Mouse (Mus musculus) yolk sac, embryonic 10.5 days (tissue): ENCODE measurements around the gene Tpp2.
A peak's percentile ranks its signal among the peaks of the same experiment; 100 is the strongest.
"Not testable (repeated sequence)": the region's sequence is repeated elsewhere in the genome, so short reads cannot be mapped to it uniquely, and the experiment has no call there.

Experiments used
- DNase-seq: peaks from one replicate; pipeline ENCODE4 v3.0.0-alpha.2; 2017; ENCODE audit warnings: low spot score

Tpp2 gene

GRCm38 (mm10) chr1:43933488-43934415 is at the start of gene Tpp2:
Gene Tpp2 (plus strand): TSS chr1:43933647.
- DNase-seq, result peak; percentile 96

- not testable (repeated sequence) for DNase-seq
These were observed 45.1 kb upstream of the Tpp2 start for GRCm38 (mm10) chr1:43888358-43888757.

- no peak for DNase-seq
These were observed 37.7 kb upstream of the Tpp2 start for GRCm38 (mm10) chr1:43895742-43896141.

GRCm38 (mm10) chr1:43897131-43897530 is 36.3 kb upstream of the Tpp2 start:
- no peak for DNase-seq

GRCm38 (mm10) chr1:43897987-43898386 is 35.5 kb upstream of the Tpp2 start:
- DNase-seq, result no peak

GRCm38 (mm10) chr1:43898991-43899714 is 34.3 kb upstream of the Tpp2 start:
- peak; percentile 35 for DNase-seq

- no peak for DNase-seq
These were observed 31.0 kb upstream of the Tpp2 start for GRCm38 (mm10) chr1:43902417-43902816.

GRCm38 (mm10) chr1:43902855-43903254 is 30.6 kb upstream of the Tpp2 start:
- no peak for DNase-seq

GRCm38 (mm10) chr1:43915428-43915827 is 18.0 kb upstream of the Tpp2 start:
- DNase-seq, result no peak

GRCm38 (mm10) chr1:43916854-43917253 is 16.6 kb upstream of the Tpp2 start:
- no peak for DNase-seq

- no peak for DNase-seq
These were observed 966 bp downstream of the Tpp2 start for GRCm38 (mm10) chr1:43934416-43934810.

GRCm38 (mm10) chr1:43939310-43939709 is 5.9 kb downstream of the Tpp2 start:
- no peak for DNase-seq

- peak; percentile 34 for DNase-seq
These were observed 8.2 kb downstream of the Tpp2 start for GRCm38 (mm10) chr1:43941476-43942217.

- DNase-seq, result no peak
These were observed 9.4 kb downstream of the Tpp2 start for GRCm38 (mm10) chr1:43942814-43943213.

GRCm38 (mm10) chr1:43953679-43954078 is 20.2 kb downstream of the Tpp2 start:
- no peak for DNase-seq

- DNase-seq, result no peak
These were observed 30.9 kb downstream of the Tpp2 start for GRCm38 (mm10) chr1:43964381-43964780.

- no peak for DNase-seq
These were observed 33.3 kb downstream of the Tpp2 start for GRCm38 (mm10) chr1:43966756-43967155.

- no peak for DNase-seq
These were observed 35.9 kb downstream of the Tpp2 start for GRCm38 (mm10) chr1:43969361-43969760.

- no peak for DNase-seq
These were observed 37.6 kb downstream of the Tpp2 start for GRCm38 (mm10) chr1:43971089-43971488.

- DNase-seq, result no peak
These were observed 63.6 kb downstream of the Tpp2 start for GRCm38 (mm10) chr1:43996914-43997589.

- DNase-seq, result no peak
These were observed 71.1 kb downstream of the Tpp2 start for GRCm38 (mm10) chr1:44004513-44004912.

GRCm38 (mm10) chr1:44015556-44015955 is 82.1 kb downstream of the Tpp2 start:
- no peak for DNase-seq
